Mouse (Mus musculus) liver, adult 2 months (tissue): Measurements from ENCODE around the gene Arpc5l.

ENCODE experiments used
- CTCF ChIP-seq: fragments of 200-500 bp; IDR thresholded peaks from 2 replicates; pipeline ENCODE4 v1.5.1; 2011; ENCODE audit warnings: low read depth, low read length, control low read depth
- POLR2A ChIP-seq: fragments of 200-500 bp; IDR thresholded peaks from 2 replicates; pipeline ENCODE4 v1.6.1; 2011; ENCODE audit warnings: low read length, control low read depth; ENCODE audit not compliant: insufficient read depth; ENCODE audit errors: extremely low read depth

DNA sequence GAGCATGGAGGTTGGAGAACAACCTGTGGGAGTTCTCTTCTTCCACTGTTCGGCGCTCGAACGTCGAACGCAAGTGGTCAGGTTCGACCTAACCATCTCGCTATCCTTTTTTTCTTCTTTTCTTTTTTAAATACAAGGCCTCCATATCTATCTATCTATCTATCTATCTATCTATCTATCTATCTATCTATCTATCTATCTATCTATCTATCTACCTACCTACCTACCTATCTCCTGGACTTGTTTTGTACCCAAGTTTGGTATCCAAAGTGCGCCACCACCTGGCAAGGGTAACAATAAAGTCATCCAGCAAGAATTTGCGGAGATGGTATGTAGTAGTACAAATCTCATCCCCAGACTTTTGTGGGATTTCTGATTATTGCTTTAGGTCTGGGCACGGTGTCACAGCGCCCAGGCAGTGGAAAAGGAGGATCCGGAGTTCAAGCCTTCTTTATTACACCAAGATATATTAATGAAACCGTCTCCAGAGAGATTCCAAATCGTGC, 479 bp downstream of the Arpc5l start, which contains the start of gene Rpl35:
- TF ChIP-seq CTCF, result no peak
- TF ChIP-seq POLR2A, result no peak
